Mouse (Mus musculus) lung, adult 2 months (tissue): ENCODE measurements at regions not wholly inside any gene's neighbourhood (a gene's known extent, or its start where the extent isn't known, plus 50 kb on each side); places are given as distances from the start of the nearest gene placed in this dataset.

Experiments used
- DNase-seq: peaks from one replicate; pipeline ENCODE4 v3.0.0; 2022
- H3K4me1 ChIP-seq: fragments of 200-500 bp; 2 replicates; pipeline ENCODE4 v1.6.1; 2011; ENCODE audit warnings: low read length; ENCODE audit not compliant: control insufficient read depth, insufficient read depth
- H3K4me3 ChIP-seq: fragments of 200-500 bp; replicated peaks from 2 replicates; pipeline ENCODE3; 2011; ENCODE audit warnings: low read depth, mild to moderate bottlenecking, control low read depth, low read length; ENCODE audit errors: extremely low read depth
- CTCF ChIP-seq: fragments of 200-500 bp; IDR thresholded peaks from 2 replicates; pipeline ENCODE4 v1.5.1; 2011; ENCODE audit warnings: mild to moderate bottlenecking, low read length, control low read depth; ENCODE audit not compliant: insufficient read depth
- POLR2A ChIP-seq: fragments of 200-500 bp; IDR thresholded peaks from 2 replicates; pipeline ENCODE4 v1.6.1; 2011; ENCODE audit warnings: low read depth, mild to moderate bottlenecking, control low read depth, low read length, borderline replicate concordance; ENCODE audit errors: extremely low read depth
- WGBS: fragments of 180-500 bp; shearing (Covaris S2); methylation state at CpG from one replicate; pipeline ENCODE4 v1.1.7; 2018; 5-methylcytosine and 5-hydroxymethylcytosine counted together

GRCm38 (mm10) chr16:27783978-27784377 is 395.3 kb downstream of the Ccdc50 start:
- Histone ChIP-seq H3K4me1 (no peaks in the 10 kb centered on the region), H3K4me3 (no peak overlapping the region)
- DNase-seq: no peak
- whole genome bisulfite sequencing: 57% methylated on average over 1 of the region's 1 CpGs
- TF ChIP-seq CTCF: no peak
- no peak for TF ChIP-seq POLR2A

GRCm38 (mm10) chr16:27793406-27793805 is 404.7 kb downstream of the Ccdc50 start:
- no peak for DNase-seq
- H3K4me1 ChIP-seq: no peaks in the 10 kb centered on the region
- no peak overlapping the region for H3K4me3 ChIP-seq
- WGBS: 61% methylated on average over 1 of the region's 1 CpGs
- TF ChIP-seq POLR2A (no peak), CTCF (no peak)

- 82% methylated on average over 1 of the region's 1 CpGs for WGBS
- TF ChIP-seq POLR2A: no peak
- no peak for TF ChIP-seq CTCF
- no peak overlapping the region for H3K4me3 ChIP-seq
- no peak for DNase-seq
- H3K4me1 ChIP-seq: no peaks in the 10 kb centered on the region
Measured at GRCm38 (mm10) chr16:27794907-27795306, 406.2 kb downstream of the Ccdc50 start.

DNA sequence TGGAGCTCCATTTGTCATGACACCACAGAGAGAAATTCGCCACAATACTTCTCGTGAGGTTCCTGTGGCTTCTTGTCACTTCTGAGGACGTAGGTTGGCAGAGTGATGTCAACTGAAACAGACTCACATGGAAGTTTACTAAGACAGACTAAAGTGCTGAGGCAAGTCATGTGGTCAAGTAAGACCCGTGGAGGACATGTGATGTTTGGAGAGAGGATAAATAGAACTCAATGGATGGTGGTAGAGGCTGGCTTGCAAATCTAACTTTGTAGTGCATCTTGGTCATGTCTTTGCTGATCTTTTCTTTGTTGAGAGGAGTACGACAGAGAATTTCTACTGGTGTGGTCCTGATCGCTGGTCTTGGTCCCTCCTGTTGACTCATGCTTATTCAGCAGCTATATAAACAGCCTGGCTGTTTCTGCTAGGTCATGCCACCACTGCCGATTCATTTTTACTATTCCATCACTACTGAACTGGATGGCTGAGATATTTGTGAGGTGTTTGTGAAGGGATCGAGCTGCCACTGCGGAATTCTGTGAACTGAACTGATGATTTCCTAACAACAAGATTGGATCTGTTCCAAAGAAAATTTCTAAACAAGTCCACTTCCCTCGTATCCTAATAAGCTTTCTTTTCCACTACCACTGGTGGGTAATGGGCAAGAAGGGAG is 407.6 kb downstream of the Ccdc50 start:
- peak; percentile 8 for DNase-seq
- WGBS: 61% methylated on average over 10 of the region's 10 CpGs
- TF ChIP-seq CTCF (no peak), POLR2A (no peak)
- Histone ChIP-seq H3K4me1 (no peaks in the 10 kb centered on the region), H3K4me3 (no peak overlapping the region)

- Histone ChIP-seq H3K4me3 (no peak overlapping the region), H3K4me1 (no peaks in the 10 kb centered on the region)
- no peak for TF ChIP-seq CTCF
- TF ChIP-seq POLR2A: no peak
- 91% methylated on average over 1 of the region's 1 CpGs for WGBS
- DNase-seq: no peak
Measured at GRCm38 (mm10) chr16:27814476-27814875, 425.8 kb downstream of the Ccdc50 start.
